Mouse (Mus musculus): ENCODE data around the gene Tmem165.

Gene Tmem165

DNA sequence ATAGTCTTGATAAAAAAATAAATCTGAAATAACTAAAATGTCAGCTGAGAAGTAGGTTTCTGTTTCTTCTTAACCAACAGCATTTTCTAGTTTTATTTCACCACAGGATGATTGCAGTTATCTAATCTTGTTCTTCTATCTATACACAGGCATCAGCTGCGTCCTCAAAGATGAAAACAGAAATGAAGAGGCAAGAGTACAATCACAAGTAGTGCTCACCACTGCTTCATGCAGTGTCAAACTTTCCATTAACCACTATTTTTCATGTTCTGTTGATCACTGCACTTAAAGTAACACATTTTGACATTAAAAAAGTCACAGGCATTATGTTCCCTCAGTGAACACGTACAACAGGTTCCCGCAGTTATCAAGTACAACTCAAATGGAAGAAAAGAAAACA lies 67.3 kb downstream of the Tmem165 start:
- no peak for DNase-seq

All from cerebellum, adult 11 months (tissue).